Mouse (Mus musculus) lung, adult 2 months (tissue): ENCODE data around the gene Cyp2c23. TPM values are rescaled to one million over a fixed set of nuclear protein-coding genes. Genes with fewer than 3 reads are reported as not detected.

Experiments
- DNase-seq: peaks from one replicate; pipeline ENCODE4 v3.0.0; 2022
- H3K4me1 ChIP-seq: fragments of 200-500 bp; 2 replicates; pipeline ENCODE4 v1.6.1; 2011; ENCODE audit warnings: low read length; ENCODE audit not compliant: control insufficient read depth, insufficient read depth
- H3K4me3 ChIP-seq: fragments of 200-500 bp; replicated peaks from 2 replicates; pipeline ENCODE3; 2011; ENCODE audit warnings: low read depth, mild to moderate bottlenecking, control low read depth, low read length; ENCODE audit errors: extremely low read depth
- CTCF ChIP-seq: fragments of 200-500 bp; IDR thresholded peaks from 2 replicates; pipeline ENCODE4 v1.5.1; 2011; ENCODE audit warnings: mild to moderate bottlenecking, low read length, control low read depth; ENCODE audit not compliant: insufficient read depth
- POLR2A ChIP-seq: fragments of 200-500 bp; IDR thresholded peaks from 2 replicates; pipeline ENCODE4 v1.6.1; 2011; ENCODE audit warnings: low read depth, mild to moderate bottlenecking, control low read depth, low read length, borderline replicate concordance; ENCODE audit errors: extremely low read depth
- WGBS: fragments of 180-500 bp; shearing (Covaris S2); methylation state at CpG from one replicate; pipeline ENCODE4 v1.1.7; 2018; 5-methylcytosine and 5-hydroxymethylcytosine counted together
- polyA plus RNA-seq: library from polyadenylated mRNA; depleted of rRNA; stranded (reverse); fragments of >200 nt; gene quantifications from 2 replicates; pipeline ENCODE4 v1.2.3, GENCODE M21; 2012

Cyp2c23 gene
- polyA plus RNA-seq, 1 experiment, result 0.65 TPM

DNA sequence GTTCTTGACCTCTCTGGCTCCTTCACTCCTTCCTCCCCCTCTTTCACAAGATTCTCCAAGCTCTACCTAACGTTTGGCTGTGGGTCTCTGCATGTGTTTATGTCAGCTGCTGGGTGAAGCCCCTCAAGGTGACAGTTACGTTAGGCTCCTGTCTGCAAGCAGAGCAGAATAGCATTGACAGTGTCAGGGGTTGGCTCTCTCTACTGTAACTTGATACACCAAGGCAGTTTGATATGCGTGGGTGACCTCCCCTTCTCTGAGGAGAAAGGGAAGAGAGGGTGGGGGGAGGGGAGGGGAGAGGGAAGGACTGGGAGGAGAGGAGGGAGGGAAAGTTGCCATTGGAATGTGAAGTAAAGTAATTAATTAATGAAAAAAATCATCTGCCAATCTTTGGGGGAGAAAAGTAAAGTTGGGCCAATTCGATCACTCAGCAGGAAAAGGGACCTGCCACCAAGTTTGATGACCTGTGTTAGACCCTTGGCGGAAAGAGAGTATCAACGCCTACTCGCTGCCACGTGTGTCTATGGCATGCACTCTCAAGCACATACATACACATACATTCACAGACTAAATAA is 2.0 kb downstream of the Cyp2c23 start:
- 66% methylated on average over 8 of the region's 8 CpGs for WGBS
- TF ChIP-seq POLR2A (no peak), CTCF (no peak)
- H3K4me3 ChIP-seq, result no peak overlapping the region
- DNase-seq, result no peak
- no peaks in the 10 kb centered on the region for H3K4me1 ChIP-seq

DNA sequence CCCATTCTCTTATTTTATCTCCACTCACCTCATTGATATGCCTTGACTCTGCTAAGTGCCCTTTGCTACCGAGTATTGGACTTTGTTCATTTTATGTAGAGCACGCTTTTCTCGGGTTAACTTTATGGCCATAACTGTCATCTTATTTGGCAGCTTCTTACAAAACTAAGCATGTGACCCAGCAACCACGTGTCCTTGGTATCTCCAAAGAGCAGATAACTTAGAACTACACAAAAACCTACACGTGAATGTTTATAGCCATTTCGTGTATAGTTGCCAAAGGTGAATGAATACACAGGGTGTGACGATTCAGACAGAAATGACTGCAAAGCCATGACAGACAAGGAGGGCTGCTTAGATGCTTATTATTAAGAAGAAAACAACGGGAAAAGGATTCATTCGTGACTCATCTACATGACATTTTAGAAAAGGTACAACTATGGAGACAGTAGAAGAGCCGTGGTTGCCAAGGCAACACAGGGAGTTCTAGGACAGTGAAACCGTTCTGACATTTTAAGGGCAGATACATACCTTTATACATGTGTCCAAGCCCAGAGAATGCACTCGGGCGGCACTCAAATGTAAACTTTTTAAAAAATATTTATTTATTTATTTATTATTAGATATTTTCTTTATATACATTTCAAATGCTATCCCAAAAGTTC is 4.0 kb downstream of the Cyp2c23 start:
- DNase-seq, result no peak
- TF ChIP-seq POLR2A, result no peak
- no peak for TF ChIP-seq CTCF

DNA sequence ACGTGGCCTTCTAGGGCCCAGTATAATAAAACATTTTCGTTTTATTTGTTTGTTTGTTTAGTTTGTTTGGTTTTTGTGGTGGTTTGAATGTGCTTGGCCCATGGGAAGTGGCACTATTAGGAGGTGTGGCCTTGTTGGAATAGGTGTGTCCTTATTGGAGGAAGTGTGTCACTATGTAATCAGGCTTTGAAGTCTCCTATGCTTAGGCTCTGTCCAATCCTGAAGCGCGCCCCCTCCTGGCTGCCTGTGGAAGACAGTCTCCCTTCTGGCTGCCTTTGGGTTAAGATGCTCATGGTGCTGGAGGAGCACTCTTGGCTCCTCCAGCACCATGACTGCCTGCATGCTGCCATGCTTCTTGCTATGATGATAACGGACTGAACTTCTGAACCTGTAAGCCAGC is 5.9 kb downstream of the Cyp2c23 start:
- no peak overlapping the region for H3K4me3 ChIP-seq
- WGBS, result 68% methylated on average over 5 of the region's 5 CpGs
- no peak for TF ChIP-seq CTCF
- no peak for TF ChIP-seq POLR2A
- DNase-seq, result no peak
- 0 out of 2 replicates have a peak, but pooled peaks cover 3% of the 10 kb centered on the region for H3K4me1 ChIP-seq

More for the DNA sequence above, 4.0 kb downstream of the Cyp2c23 start:
- 0 out of 2 replicates have a peak, but pooled peaks cover 3% of the 10 kb centered on the region for H3K4me1 ChIP-seq
- no peak overlapping the region for H3K4me3 ChIP-seq
- WGBS, result 78% methylated on average over 13 of the region's 13 CpGs

DNA sequence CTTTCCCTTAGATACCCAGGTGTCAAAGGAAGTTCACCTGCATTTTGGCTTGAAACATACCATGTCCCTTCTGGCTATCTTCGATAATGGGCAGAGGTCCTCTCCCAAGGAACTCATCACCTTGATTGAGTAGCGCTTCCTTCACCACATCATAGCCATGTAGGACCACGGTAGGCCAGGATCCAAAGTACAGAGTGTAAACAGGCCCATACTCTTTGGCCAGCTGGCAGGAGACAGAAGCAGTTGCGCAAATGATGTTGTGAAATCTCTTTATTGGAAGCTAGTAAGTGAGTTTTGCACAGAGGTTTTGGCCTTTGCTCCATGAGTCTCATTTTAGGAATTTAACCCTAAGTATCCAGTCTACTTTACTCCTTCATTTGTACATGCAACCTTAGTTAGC is 7.5 kb downstream of the Cyp2c23 start:
- 0 out of 2 replicates have a peak, but pooled peaks cover 3% of the 10 kb centered on the region for H3K4me1 ChIP-seq
- DNase-seq, result peak; percentile 53
- H3K4me3 ChIP-seq, result no peak overlapping the region
- 53% methylated on average over 4 of the region's 4 CpGs for WGBS
- TF ChIP-seq CTCF (no peak), POLR2A (no peak)

DNA sequence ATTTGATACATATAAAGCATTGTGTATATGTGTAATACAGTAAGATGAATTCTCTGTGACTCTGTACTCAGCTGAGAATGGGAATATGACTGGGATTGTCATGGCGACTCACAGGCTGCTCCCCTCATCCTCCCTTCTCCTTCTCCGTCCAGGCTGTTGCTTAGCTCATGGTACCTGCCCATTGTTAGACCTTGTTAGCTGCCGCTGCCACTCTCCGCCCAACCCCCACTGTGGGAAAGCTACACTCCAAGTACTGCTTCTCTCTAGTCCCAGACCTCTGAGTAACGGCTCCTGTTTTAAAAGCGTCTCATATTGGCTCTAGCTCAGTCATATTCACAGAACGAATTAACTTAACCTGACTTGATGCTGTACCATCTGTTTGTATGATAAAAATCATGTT is 9.3 kb downstream of the Cyp2c23 start:
- TF ChIP-seq POLR2A, result no peak
- no peak for DNase-seq
- WGBS, result 62% methylated on average over 7 of the region's 7 CpGs
- Histone ChIP-seq H3K4me1 (0 out of 2 replicates have a peak, but pooled peaks cover 3% of the 10 kb centered on the region), H3K4me3 (no peak overlapping the region)

DNA sequence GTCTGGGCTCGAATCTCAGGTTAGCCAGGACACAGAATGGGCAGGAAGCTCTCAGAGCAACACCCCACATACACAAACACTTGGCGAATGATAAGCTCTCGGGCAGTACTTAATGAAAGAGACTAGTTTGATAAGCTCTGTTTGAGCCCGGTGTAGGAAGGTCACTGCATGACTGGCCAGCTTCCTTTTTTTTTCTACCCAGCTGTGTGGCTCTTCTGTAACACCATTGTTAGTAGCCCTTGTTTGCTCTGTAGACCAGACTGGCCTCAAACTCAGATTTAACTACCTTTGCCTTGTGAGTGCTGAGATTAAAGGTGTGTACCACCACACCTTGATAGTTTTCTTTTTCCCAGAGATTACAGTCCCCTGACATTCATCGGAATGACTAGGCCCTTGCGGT is 15.1 kb downstream of the Cyp2c23 start:
- no peak for DNase-seq
- Histone ChIP-seq H3K4me1 (no peaks in the 10 kb centered on the region), H3K4me3 (no peak overlapping the region)
- 42% methylated on average over 6 of the region's 6 CpGs for WGBS
- no peak for TF ChIP-seq POLR2A
- TF ChIP-seq CTCF, result no peak

DNA sequence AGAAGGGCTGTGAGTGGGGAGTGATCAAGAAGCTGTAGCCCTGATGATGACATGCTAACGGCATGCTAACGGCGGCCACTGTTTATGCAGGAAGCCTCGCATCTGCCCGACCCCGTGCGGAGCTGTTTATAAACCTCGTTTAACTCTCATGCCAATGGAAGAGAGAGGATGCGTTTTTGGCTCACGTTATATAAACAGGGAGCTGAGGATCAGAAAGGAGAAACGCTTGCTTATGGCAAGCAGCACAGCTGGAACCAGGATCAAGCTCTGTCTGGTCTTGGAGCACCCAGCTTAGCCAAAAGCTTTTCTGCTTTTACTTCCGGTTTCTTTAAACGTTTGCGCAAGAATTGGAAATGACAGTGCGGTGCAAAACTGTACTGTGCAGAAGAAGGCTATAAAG is 20.2 kb downstream of the Cyp2c23 start:
- 26% methylated on average over 15 of the region's 15 CpGs for WGBS
- DNase-seq, result no peak
- H3K4me3 ChIP-seq, result peak overlapping the region; percentile 40
- TF ChIP-seq POLR2A (no peak), CTCF (no peak)
- no peaks in the 10 kb centered on the region for H3K4me1 ChIP-seq

DNA sequence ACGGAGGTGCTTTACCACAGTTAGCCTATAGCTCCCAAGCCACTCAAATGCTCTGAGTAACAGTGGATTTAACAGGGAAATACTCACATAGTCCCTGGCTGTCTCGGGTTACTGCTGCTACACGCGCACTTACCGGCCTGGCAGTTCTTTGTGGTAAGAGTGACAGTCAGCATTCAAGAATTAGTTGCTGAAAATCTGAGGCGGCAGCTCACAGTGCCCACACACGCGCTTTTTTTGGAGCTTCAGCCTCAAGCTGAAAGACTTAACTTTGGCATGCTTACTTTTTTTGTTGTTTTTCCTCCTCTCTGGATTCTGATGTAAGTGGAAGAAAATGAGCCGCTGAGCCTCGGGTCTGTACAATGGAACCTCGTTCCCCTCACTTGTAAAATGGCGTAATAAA is 21.8 kb downstream of the Cyp2c23 start:
- TF ChIP-seq POLR2A, result no peak
- TF ChIP-seq CTCF, result no peak
- no peak for DNase-seq
- Histone ChIP-seq H3K4me1 (no peaks in the 10 kb centered on the region), H3K4me3 (no peak overlapping the region)
- WGBS, result 63% methylated on average over 12 of the region's 12 CpGs

DNA sequence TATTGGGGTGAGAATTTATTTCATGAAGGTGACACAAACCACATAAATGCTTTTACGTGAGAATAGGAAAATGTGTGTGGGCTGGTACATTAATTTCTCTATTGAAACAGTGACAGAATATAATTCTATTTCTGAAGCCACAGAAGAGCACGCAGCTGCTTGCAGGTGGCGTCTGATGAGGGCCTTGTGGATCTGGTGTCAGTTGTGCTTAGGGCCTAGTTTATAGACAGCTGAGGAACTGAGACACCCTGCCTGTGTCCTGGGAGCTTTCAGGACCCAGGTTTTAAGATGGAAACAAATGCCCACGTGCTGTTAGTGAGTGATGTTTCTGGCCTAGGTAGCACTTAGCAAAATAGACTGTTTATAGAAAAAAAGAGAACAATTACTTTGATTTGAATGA is 24.0 kb downstream of the Cyp2c23 start:
- no peaks in the 10 kb centered on the region for H3K4me1 ChIP-seq
- 66% methylated on average over 4 of the region's 4 CpGs for WGBS
- no peak for TF ChIP-seq POLR2A
- no peak for TF ChIP-seq CTCF
- H3K4me3 ChIP-seq, result no peak overlapping the region
- no peak for DNase-seq

DNA sequence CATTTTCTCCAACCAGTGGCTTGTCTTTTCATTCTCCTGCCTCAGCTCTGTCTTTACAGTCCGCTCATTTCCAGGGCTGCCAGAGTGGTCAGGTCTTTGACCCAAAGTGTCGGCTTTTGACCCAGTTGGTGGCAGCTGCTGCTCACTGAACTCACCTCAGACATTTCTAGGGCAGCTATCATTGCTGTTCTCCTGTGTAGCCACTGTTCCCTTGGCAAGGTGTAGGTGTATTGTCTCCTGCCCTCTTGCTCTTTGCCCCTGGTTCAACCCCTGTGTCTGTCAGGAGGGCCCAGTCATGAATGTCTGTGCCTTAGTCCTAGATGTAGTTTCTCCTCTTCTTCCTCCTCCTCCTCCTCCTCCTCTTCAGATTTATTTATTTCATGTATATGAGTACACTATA is 24.7 kb downstream of the Cyp2c23 start:
- TF ChIP-seq POLR2A (no peak), CTCF (no peak)
- no peak for DNase-seq
- Histone ChIP-seq H3K4me3 (no peak overlapping the region), H3K4me1 (no peaks in the 10 kb centered on the region)
- WGBS, result 95% methylated on average over 2 of the region's 2 CpGs
